Mouse (Mus musculus) forebrain, postnatal 0 days (tissue): ENCODE measurements at regions not wholly inside any gene's neighbourhood (a gene's known extent, or its start where the extent isn't known, plus 50 kb on each side); places are given as distances from the start of the nearest gene placed in this dataset.

Source experiments
- ATAC-seq: fragments of 200-750 bp; cut with Nextera tagmentation; 2 replicates; pipeline ENCODE4 v1.8.0; 2017; ENCODE audit warnings: mild to moderate bottlenecking, moderate library complexity
- DNase-seq: peaks from one replicate; pipeline ENCODE4 v3.0.0-alpha.2; 2015
- H3K27ac ChIP-seq: fragments of 300-500 bp; sonication (generic); 2 replicates; pipeline ENCODE4 v1.5.1; 2014; ENCODE audit warnings: low read depth, mild to moderate bottlenecking, antibody characterized with exemption, low read length, moderate library complexity, mixed read lengths
- H3K27me3 ChIP-seq: fragments of 300-500 bp; sonication (generic); 2 replicates; pipeline ENCODE4 v1.6.1; 2014; ENCODE audit warnings: mild to moderate bottlenecking, low read length, mixed read lengths; ENCODE audit not compliant: insufficient read depth
- H3K36me3 ChIP-seq: fragments of 300-500 bp; sonication (generic); 2 replicates; pipeline ENCODE4 v1.6.1; 2014; ENCODE audit warnings: mild to moderate bottlenecking, moderate library complexity; ENCODE audit not compliant: insufficient read depth
- H3K4me1 ChIP-seq: fragments of 300-500 bp; sonication (generic); 2 replicates; pipeline ENCODE4 v1.6.1; 2014; ENCODE audit warnings: antibody characterized with exemption; ENCODE audit not compliant: insufficient read depth
- H3K4me2 ChIP-seq: fragments of 300-500 bp; sonication (generic); 2 replicates; pipeline ENCODE4 v1.6.1; 2014; ENCODE audit warnings: low read depth, mild to moderate bottlenecking, moderate library complexity
- H3K4me3 ChIP-seq: fragments of 300-500 bp; sonication (generic); 2 replicates; pipeline ENCODE4 v1.5.1; 2014; ENCODE audit warnings: low read depth, low read length, mixed read lengths
- H3K9ac ChIP-seq: fragments of 300-500 bp; sonication (generic); 2 replicates; pipeline ENCODE4 v1.6.1; 2014; ENCODE audit warnings: mild to moderate bottlenecking
- H3K9me3 ChIP-seq: fragments of 300-500 bp; sonication (generic); 2 replicates; pipeline ENCODE4 v1.6.1; 2016; ENCODE audit warnings: low read length
- CTCF ChIP-seq: sonication (generic); IDR thresholded peaks from 2 replicates; pipeline ENCODE4 v1.5.1; 2016; ENCODE audit warnings: antibody characterized with exemption, control low read depth, low read depth
- WGBS: fragments of 180-500 bp; shearing (Covaris S2); extraction: QIAGEN DNeasy Blood & Tissue Kit; methylation state at CpG from one replicate; pipeline ENCODE4 v1.1.7; 2014; 5-methylcytosine and 5-hydroxymethylcytosine counted together

DNA sequence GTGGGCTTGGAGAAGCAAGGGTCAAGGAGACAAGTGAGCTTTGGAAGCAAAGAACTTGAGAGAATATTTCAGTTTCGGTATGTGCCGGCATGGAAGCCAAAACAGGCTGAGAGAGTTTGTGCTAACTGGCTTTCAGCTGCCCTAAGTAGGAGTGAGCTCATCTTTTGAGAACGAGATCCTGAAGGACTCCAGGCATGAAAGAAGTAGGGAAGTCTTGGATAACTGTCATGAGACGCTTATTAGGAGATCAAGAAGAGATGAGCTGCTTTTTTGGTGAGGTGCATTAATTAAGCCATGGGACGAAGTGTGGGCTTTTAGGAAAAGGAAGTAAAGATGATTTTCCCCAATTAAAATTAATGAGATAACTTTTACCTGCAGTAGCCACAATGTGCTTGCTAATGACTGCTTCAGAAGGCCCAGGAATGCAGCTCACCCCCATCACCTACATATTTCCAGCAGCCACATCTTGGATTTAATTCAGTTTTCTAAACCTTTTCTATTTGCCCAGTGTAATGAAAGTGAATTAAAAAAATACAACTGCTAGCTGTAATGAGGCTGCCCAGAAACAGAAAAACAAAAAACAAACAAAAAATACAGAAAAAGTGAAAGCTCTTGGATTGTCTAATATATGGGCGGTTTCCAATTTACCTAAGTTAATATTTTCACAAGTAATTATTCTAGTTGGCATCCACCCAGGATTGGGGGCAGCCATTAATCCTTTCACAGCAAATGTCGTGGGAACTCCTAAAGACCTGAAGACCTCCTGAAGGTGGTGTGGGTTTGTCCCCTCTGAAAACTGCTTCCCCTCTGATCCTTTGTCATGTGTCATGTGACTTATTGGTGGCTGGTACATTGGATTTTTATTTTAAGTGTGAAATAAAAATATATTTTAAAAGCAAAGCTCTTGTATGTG lies 204.7 kb upstream of the Slc39a10 start:
- Histone ChIP-seq H3K4me1 (no peaks in the 10 kb centered on the region), H3K4me2 (no peak overlapping the region), H3K9ac (no peak overlapping the region), H3K27me3 (no peaks in the 10 kb centered on the region), H3K9me3 (no peaks in the 10 kb centered on the region), H3K4me3 (no peak overlapping the region), H3K36me3 (no peaks in the 10 kb centered on the region), H3K27ac (no peak overlapping the region)
- no peak for TF ChIP-seq CTCF
- 43% methylated on average over 7 of the region's 7 CpGs for WGBS
- ATAC-seq = no peak
- no peak for DNase-seq

DNA sequence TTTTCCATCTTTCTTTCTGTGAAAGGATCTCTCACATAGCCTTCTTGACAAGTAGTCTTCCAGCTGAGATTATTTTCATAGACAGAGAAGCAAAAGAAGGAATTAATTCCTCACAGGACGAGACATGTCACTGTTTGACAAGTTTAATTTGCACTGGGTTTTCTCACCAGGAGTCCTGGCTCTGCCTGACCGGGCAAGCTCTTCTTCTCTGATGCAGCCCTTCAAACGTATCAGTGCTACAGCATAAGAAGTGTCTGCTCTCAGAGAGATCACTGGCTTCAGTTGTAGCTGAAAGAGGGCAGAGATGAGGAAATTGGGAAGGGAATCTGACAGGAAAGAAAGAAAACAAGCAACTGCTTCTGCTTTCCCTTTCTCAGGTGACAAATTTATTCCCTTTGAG lies 201.8 kb upstream of the Slc39a10 start:
- Histone ChIP-seq H3K4me2 (no peak overlapping the region), H3K9me3 (no peaks in the 10 kb centered on the region), H3K4me3 (no peak overlapping the region), H3K27ac (no peak overlapping the region), H3K27me3 (no peaks in the 10 kb centered on the region), H3K36me3 (no peaks in the 10 kb centered on the region), H3K9ac (no peak overlapping the region), H3K4me1 (no peaks in the 10 kb centered on the region)
- no peak for DNase-seq
- TF ChIP-seq CTCF = no peak
- no peak for ATAC-seq
- WGBS = 18% methylated on average over 3 of the region's 3 CpGs

DNA sequence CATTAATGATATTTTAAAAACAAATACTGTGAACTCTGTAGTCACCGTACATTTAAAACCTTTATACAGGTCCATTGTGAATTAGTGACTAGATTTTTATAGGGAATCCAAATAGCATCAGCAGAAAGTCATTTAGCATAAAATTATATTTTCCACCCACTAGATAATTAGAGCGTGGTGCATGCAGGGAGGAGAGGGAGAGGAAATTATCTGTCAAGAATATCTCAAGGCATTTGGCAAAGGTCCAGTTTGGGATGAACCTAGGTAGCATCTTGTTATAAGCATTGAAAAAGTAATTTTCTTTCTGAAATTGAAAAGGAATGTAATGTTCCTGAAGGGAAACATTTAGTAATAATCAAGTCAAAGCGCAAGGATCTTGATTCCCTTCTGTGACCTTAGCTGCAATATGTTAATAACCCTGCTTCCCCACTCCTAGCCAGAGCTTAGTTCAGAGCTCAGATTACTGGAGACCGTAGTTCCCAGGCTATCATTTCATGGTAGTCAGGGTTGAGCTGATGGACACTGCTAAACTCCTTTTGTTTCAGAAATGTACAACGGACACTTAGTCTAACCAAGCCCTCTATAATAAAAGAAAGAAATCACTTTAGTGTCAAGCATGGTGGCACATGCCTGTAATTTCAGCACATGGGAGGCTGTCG lies 200.8 kb upstream of the Slc39a10 start:
- H3K4me2 ChIP-seq = no peak overlapping the region
- no peak for DNase-seq
- no peaks in the 10 kb centered on the region for H3K27me3 ChIP-seq
- no peak for ATAC-seq
- 50% methylated on average over 6 of the region's 6 CpGs for WGBS
- no peaks in the 10 kb centered on the region for H3K9me3 ChIP-seq
- H3K4me3 ChIP-seq = no peak overlapping the region
- no peaks in the 10 kb centered on the region for H3K4me1 ChIP-seq
- TF ChIP-seq CTCF = no peak
- no peak overlapping the region for H3K9ac ChIP-seq
- no peak overlapping the region for H3K27ac ChIP-seq
- H3K36me3 ChIP-seq = no peaks in the 10 kb centered on the region

DNA sequence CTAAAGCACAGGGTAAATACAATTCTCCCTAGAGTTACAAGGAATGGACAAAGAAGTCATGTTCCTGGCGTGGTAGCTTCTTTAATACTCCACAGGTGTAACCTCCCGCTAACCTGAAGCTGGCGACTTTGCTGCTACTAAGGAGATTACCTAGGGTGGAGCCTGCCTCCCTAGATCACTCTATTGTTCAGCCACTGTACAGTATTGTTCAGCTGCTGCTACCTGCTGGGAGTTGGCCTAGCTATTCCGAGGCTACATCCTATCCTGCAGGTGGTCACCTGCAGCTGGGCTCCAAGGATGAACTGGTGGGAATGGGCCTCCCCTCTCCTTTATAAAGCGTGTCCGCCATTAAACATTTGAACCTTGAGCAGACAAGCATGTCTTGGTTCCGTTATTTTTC lies 183.8 kb upstream of the Slc39a10 start:
- H3K27ac ChIP-seq = no peak overlapping the region
- H3K4me2 ChIP-seq = no peak overlapping the region
- 89% methylated on average over 7 of the region's 7 CpGs for WGBS
- ATAC-seq (no peak), DNase-seq (no peak)
- H3K9me3 ChIP-seq = 0 out of 2 replicates have a peak, but pooled peaks cover 1% of the 10 kb centered on the region
- H3K36me3 ChIP-seq = no peaks in the 10 kb centered on the region
- H3K4me3 ChIP-seq = no peak overlapping the region
- TF ChIP-seq CTCF = no peak
- no peaks in the 10 kb centered on the region for H3K4me1 ChIP-seq
- H3K9ac ChIP-seq = no peak overlapping the region
- no peaks in the 10 kb centered on the region for H3K27me3 ChIP-seq

DNA sequence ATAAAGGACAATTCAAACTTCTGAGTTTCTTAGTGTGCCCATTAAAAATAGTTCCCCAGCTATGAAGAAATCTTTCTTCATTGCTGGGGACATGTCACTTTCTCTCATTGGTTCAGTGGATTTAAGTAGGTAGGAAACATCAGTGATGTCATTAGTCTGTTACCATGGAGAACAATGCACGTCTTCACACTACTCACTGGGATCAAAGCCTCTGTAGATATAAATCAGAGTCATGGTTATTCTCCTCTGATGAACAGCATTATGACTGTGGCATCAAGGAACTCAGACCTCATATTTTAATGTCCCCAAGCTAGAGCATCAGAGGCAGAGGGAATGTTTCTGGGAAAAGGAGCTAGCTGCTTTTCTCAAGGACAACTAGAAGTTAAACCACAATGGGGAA lies 165.5 kb upstream of the Slc39a10 start:
- TF ChIP-seq CTCF = no peak
- DNase-seq (no peak), ATAC-seq (no peak)
- H3K4me3 ChIP-seq = no peak overlapping the region
- H3K27me3 ChIP-seq = no peaks in the 10 kb centered on the region
- no peak overlapping the region for H3K4me2 ChIP-seq
- H3K9me3 ChIP-seq = no peaks in the 10 kb centered on the region
- H3K27ac ChIP-seq = no peak overlapping the region
- H3K36me3 ChIP-seq = no peaks in the 10 kb centered on the region
- WGBS = 44% methylated on average over 1 of the region's 1 CpGs
- H3K9ac ChIP-seq = no peak overlapping the region
- no peaks in the 10 kb centered on the region for H3K4me1 ChIP-seq

DNA sequence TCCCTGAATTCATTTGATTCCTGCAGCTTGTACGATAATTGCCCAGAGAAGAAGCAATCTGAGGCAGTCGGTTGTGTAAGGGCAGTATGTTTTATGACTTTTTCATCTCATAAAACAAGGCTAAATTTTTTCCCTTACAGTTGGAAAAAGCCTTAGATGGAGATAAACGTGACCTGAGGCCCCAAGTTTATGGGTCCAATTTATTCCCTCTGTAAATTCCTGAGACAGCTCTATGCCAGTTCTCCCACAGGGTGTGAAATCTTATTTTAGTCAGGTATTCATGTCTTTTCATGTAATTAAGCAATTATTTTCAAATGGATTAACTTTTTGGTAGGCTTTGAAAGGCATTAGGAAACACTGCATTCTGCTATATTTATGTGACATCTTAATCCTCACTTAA lies 164.7 kb upstream of the Slc39a10 start:
- Histone ChIP-seq H3K9ac (no peak overlapping the region), H3K4me2 (no peak overlapping the region), H3K27ac (no peak overlapping the region), H3K27me3 (no peaks in the 10 kb centered on the region), H3K9me3 (no peaks in the 10 kb centered on the region), H3K4me1 (no peaks in the 10 kb centered on the region), H3K4me3 (no peak overlapping the region), H3K36me3 (no peaks in the 10 kb centered on the region)
- WGBS = 67% methylated on average over 3 of the region's 3 CpGs
- no peak for ATAC-seq
- no peak for TF ChIP-seq CTCF
- no peak for DNase-seq

DNA sequence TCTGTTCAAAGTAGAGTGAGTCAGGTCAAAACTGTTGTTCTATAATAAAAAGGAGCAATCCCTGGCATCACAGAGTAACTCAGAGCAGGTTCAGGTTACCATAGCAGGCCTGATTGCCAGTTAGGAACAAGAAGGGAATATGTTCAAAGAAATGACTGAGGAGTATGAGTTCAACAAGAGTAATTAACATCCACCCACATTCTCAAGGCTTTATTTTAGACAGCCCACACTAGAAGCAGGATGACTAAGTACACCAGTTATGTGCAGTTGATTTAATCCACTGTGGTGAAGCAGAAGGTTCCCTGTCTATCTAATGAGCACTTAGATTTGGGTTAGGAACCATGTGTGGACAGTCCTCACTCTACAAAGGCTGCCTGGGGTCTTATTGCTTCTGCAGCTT lies 158.5 kb upstream of the Slc39a10 start:
- no peaks in the 10 kb centered on the region for H3K4me1 ChIP-seq
- no peak overlapping the region for H3K4me3 ChIP-seq
- no peaks in the 10 kb centered on the region for H3K9me3 ChIP-seq
- ATAC-seq (no peak), DNase-seq (no peak)
- H3K27me3 ChIP-seq = no peaks in the 10 kb centered on the region
- TF ChIP-seq CTCF = no peak
- no peak overlapping the region for H3K27ac ChIP-seq
- no peak overlapping the region for H3K9ac ChIP-seq
- no peaks in the 10 kb centered on the region for H3K36me3 ChIP-seq
- no peak overlapping the region for H3K4me2 ChIP-seq
